Comparison of ENCODE assay signal across 28 mouse cellular contexts in genomic region chr13:33089566-33089965, GRCm38 (mm10). TPM values are rescaled to one million over a fixed set of nuclear protein-coding genes. Genes with fewer than 3 reads are reported as not detected.
DNase-seq lines count a peak whose midpoint lies in the region; ATAC-seq and TF ChIP-seq lines count a peak whose summit lies in the region.
"Had no signal": no experiment of that assay in that cellular context is flagged by ENCODE, and none has a peak within 500 bp of the region (broad histone marks: within the 10 kb centered on the region; RNA-seq: fewer than 3 reads in every experiment).

No protein-coding gene starts in this region.

- H3K4me3 ChIP-seq in heart, embryonic 16.5 days (ENCODE audit: low read length), result no peak overlapping the region
- no peak overlapping the region for H3K4me3 ChIP-seq in heart, adult 2 months
- no peak overlapping the region for H3K4me3 ChIP-seq in stomach, embryonic 15.5 days (replicated peaks)
- H3K4me3 ChIP-seq in stomach, postnatal 0 days (ENCODE audit: low read depth, low read length), result no peak overlapping the region
- H3K4me3 ChIP-seq in bone marrow macrophage, adult 2 months (ENCODE audit: insufficient read depth, low read length), result no peak overlapping the region
- no peak overlapping the region for H3K4me3 ChIP-seq in cerebellum, adult 2 months (replicated peaks; ENCODE audit: insufficient read depth, low read depth, low read length)
- H3K4me3 ChIP-seq in forebrain, embryonic 15.5 days, result no peak overlapping the region
- H3K4me3 ChIP-seq: forebrain, embryonic 12.5 days; intestine, embryonic 15.5 days; limb, embryonic 13.5 days; megakaryocyte, embryonic 14.5 days; midbrain, embryonic 13.5 days had no signal

- 31% methylated on average over 3 of the region's 3 CpGs for WGBS in heart, embryonic 16.5 days
- WGBS in heart, adult 2 months, result 25% methylated on average over 3 of the region's 3 CpGs
- WGBS in stomach, embryonic 15.5 days, result 45% methylated on average over 3 of the region's 3 CpGs
- 42% methylated on average over 3 of the region's 3 CpGs for WGBS in stomach, postnatal 0 days
- WGBS in cerebellum, adult 2 months, result 75% methylated on average over 3 of the region's 3 CpGs
- WGBS in forebrain, embryonic 15.5 days, result 84% methylated on average over 3 of the region's 3 CpGs

- intact Hi-C loops in heart, adult 2 months (cut with DNase I), result no loop called here

- H3K4me2 ChIP-seq in heart, embryonic 16.5 days (ENCODE audit: low read depth, low read length), result no peak overlapping the region
- H3K4me2 ChIP-seq in stomach, embryonic 15.5 days, result no peak overlapping the region
- H3K4me2 ChIP-seq in stomach, postnatal 0 days (replicated peaks; ENCODE audit: low read depth), result no peak overlapping the region
- no peak overlapping the region for H3K4me2 ChIP-seq in forebrain, embryonic 15.5 days (replicated peaks)
- H3K4me2 ChIP-seq: forebrain, embryonic 12.5 days; heart, embryonic 11.5 days; intestine, embryonic 15.5 days; limb, embryonic 13.5 days; liver, embryonic 11.5 days; midbrain, embryonic 13.5 days had no signal

- ATAC-seq in heart, embryonic 16.5 days (replicated peaks; ENCODE audit: extremely low read depth, insufficient read depth, low FRiP score), result 0 out of 2 replicates have a peak, but pooled peaks have one; percentile 41
- peak; percentile 35; the same call in 1 of the 2 replicates for ATAC-seq in stomach, embryonic 15.5 days (ENCODE audit: insufficient read depth, low FRiP score, low read depth)
- no peak for ATAC-seq in stomach, postnatal 0 days (ENCODE audit: low FRiP score, low TSS enrichment)
- no peak for ATAC-seq in forebrain, embryonic 15.5 days (replicated peaks)
- ATAC-seq: hindbrain, postnatal 0 days; intestine, embryonic 15.5 days; midbrain, embryonic 13.5 days had no signal

- H3K27me3 ChIP-seq in heart, embryonic 16.5 days (ENCODE audit: control insufficient read depth, insufficient read depth, low read length), result no peaks in the 10 kb centered on the region
- no peaks in the 10 kb centered on the region for H3K27me3 ChIP-seq in heart, adult 2 months (ENCODE audit: control insufficient read depth, insufficient read depth, low read length)
- H3K27me3 ChIP-seq in stomach, embryonic 15.5 days (replicated peaks), result no peaks in the 10 kb centered on the region
- no peaks in the 10 kb centered on the region for H3K27me3 ChIP-seq in stomach, postnatal 0 days (ENCODE audit: control insufficient read depth, insufficient read depth, low read length)
- no peaks in the 10 kb centered on the region for H3K27me3 ChIP-seq in cerebellum, adult 2 months (ENCODE audit: control insufficient read depth, insufficient read depth, low read length)
- H3K27me3 ChIP-seq in forebrain, embryonic 15.5 days, result no peaks in the 10 kb centered on the region
- H3K27me3 ChIP-seq: forebrain, embryonic 12.5 days; intestine, embryonic 15.5 days; limb, embryonic 13.5 days; midbrain, embryonic 13.5 days had no signal

- no peak for TF ChIP-seq EP300 in heart, adult 2 months (IDR thresholded peaks at IDR 0.05; ENCODE audit: insufficient read depth, low read depth, low read length)
- no peak for TF ChIP-seq EP300 in stomach, postnatal 0 days (optimal IDR thresholded peaks at IDR 0.05)

- peaks cover 10% of the 10 kb centered on the region for H3K4me1 ChIP-seq in heart, embryonic 16.5 days (ENCODE audit: control insufficient read depth, insufficient read depth, low read length)
- H3K4me1 ChIP-seq in heart, adult 2 months (ENCODE audit: control insufficient read depth, insufficient read depth, low read length), result 0 out of 2 replicates have a peak, but pooled peaks cover 1% of the 10 kb centered on the region
- peaks cover 4% of the 10 kb centered on the region; the same call in 1 of the 2 replicates for H3K4me1 ChIP-seq in stomach, embryonic 15.5 days
- no peaks in the 10 kb centered on the region for H3K4me1 ChIP-seq in stomach, postnatal 0 days (replicated peaks; ENCODE audit: control insufficient read depth, insufficient read depth)
- H3K4me1 ChIP-seq in bone marrow macrophage, adult 2 months (ENCODE audit: control insufficient read depth, insufficient read depth, low read length), result peaks cover 46% of the 10 kb centered on the region
- peaks cover 15% of the 10 kb centered on the region for H3K4me1 ChIP-seq in cerebellum, adult 2 months (ENCODE audit: control insufficient read depth, insufficient read depth, low read length)
- peaks cover 15% of the 10 kb centered on the region for H3K4me1 ChIP-seq in forebrain, embryonic 15.5 days
- H3K4me1 ChIP-seq: forebrain, embryonic 12.5 days had no signal

- no peak for TF ChIP-seq POLR2A in heart, adult 2 months (IDR thresholded peaks at IDR 0.05; ENCODE audit: insufficient read depth, low read depth, low read length)
- no peak for TF ChIP-seq POLR2A in bone marrow macrophage, adult 2 months (IDR thresholded peaks at IDR 0.05; ENCODE audit: borderline replicate concordance, low read depth, low read length)
- no peak for TF ChIP-seq POLR2A in cerebellum, adult 2 months (IDR thresholded peaks at IDR 0.05; ENCODE audit: borderline replicate concordance, insufficient read depth, low read length)

- no peak overlapping the region for H3K27ac ChIP-seq in heart, embryonic 16.5 days (ENCODE audit: low read length)
- no peak overlapping the region for H3K27ac ChIP-seq in heart, adult 2 months
- H3K27ac ChIP-seq in stomach, embryonic 15.5 days, result no peak overlapping the region
- no peak overlapping the region for H3K27ac ChIP-seq in stomach, postnatal 0 days (replicated peaks)
- peak overlapping the region; percentile 13; the same call in 1 of the 2 replicates for H3K27ac ChIP-seq in bone marrow macrophage, adult 2 months (ENCODE audit: insufficient read depth, low read depth, low read length)
- H3K27ac ChIP-seq in cerebellum, adult 2 months (ENCODE audit: insufficient read depth, low read length), result no peak overlapping the region
- H3K27ac ChIP-seq in forebrain, embryonic 15.5 days (replicated peaks), result no peak overlapping the region
- H3K27ac ChIP-seq: forebrain, embryonic 12.5 days; hindbrain, postnatal 0 days; intestine, embryonic 15.5 days; limb, embryonic 13.5 days; midbrain, embryonic 13.5 days had no signal

- no peaks in the 10 kb centered on the region for H3K79me2 ChIP-seq in heart, adult 2 months (replicated peaks; ENCODE audit: control insufficient read depth, insufficient read depth, low read length)

- DNase-seq in heart, adult 2 months, result no peak
- no peak for DNase-seq in stomach, postnatal 0 days (ENCODE audit: low spot score)
- DNase-seq in cerebellum, adult 2 months, result no peak
- DNase-seq: adrenal gland, postnatal 14 days; B cell, adult 2 months; cerebellum, adult 11-12 months; cerebellum, postnatal 14 days; gastrocnemius, postnatal 25 days; heart, adult 11 months; heart, postnatal 10 days; kidney, adult 2 months; kidney, postnatal 10 days; lung, postnatal 4 days; thymus, postnatal 14 days had no signal

- H3K9me3 ChIP-seq in heart, embryonic 16.5 days (replicated peaks; ENCODE audit: control insufficient read depth, low read length), result no peaks in the 10 kb centered on the region
- no peaks in the 10 kb centered on the region for H3K9me3 ChIP-seq in stomach, embryonic 15.5 days
- no peaks in the 10 kb centered on the region for H3K9me3 ChIP-seq in stomach, postnatal 0 days (ENCODE audit: control insufficient read depth, low read length)
- no peaks in the 10 kb centered on the region for H3K9me3 ChIP-seq in forebrain, embryonic 15.5 days
- H3K9me3 ChIP-seq: intestine, embryonic 15.5 days; limb, embryonic 13.5 days; megakaryocyte, embryonic 14.5 days; midbrain, embryonic 13.5 days had no signal

- no peak overlapping the region for H3K9ac ChIP-seq in heart, embryonic 16.5 days (ENCODE audit: low read length)
- no peak overlapping the region for H3K9ac ChIP-seq in heart, adult 2 months (ENCODE audit: low read depth, low read length)
- H3K9ac ChIP-seq in stomach, embryonic 15.5 days, result no peak overlapping the region
- H3K9ac ChIP-seq in stomach, postnatal 0 days (ENCODE audit: low read length), result no peak overlapping the region
- H3K9ac ChIP-seq in forebrain, embryonic 15.5 days (replicated peaks), result no peak overlapping the region
- H3K9ac ChIP-seq: forebrain, embryonic 12.5 days; intestine, embryonic 15.5 days; limb, embryonic 13.5 days; midbrain, embryonic 13.5 days had no signal

- H3K36me3 ChIP-seq in heart, embryonic 16.5 days (ENCODE audit: control insufficient read depth, insufficient read depth), result no peaks in the 10 kb centered on the region
- H3K36me3 ChIP-seq in heart, adult 2 months (ENCODE audit: control insufficient read depth, insufficient read depth, low read length), result no peaks in the 10 kb centered on the region
- no peaks in the 10 kb centered on the region for H3K36me3 ChIP-seq in stomach, embryonic 15.5 days
- no peaks in the 10 kb centered on the region for H3K36me3 ChIP-seq in stomach, postnatal 0 days (ENCODE audit: control insufficient read depth, insufficient read depth, low read length)
- no peaks in the 10 kb centered on the region for H3K36me3 ChIP-seq in forebrain, embryonic 15.5 days
- H3K36me3 ChIP-seq: forebrain, embryonic 12.5 days; G1E; intestine, embryonic 15.5 days; limb, embryonic 13.5 days; midbrain, embryonic 13.5 days had no signal

- no peak for TF ChIP-seq CTCF in heart, adult 2 months (IDR thresholded peaks at IDR 0.05)
- no peak for TF ChIP-seq CTCF in stomach, postnatal 0 days (IDR thresholded peaks at IDR 0.05; ENCODE audit: low read depth)
- no peak for TF ChIP-seq CTCF in bone marrow macrophage, adult 2 months (IDR thresholded peaks at IDR 0.05; ENCODE audit: low read depth, low read length)
- no peak for TF ChIP-seq CTCF in cerebellum, adult 2 months (IDR thresholded peaks at IDR 0.05; ENCODE audit: borderline replicate concordance, insufficient read depth, low read depth, low read length)

RNA-seq across cellular contexts. Expression of gene Serpinb1b, which starts 11.2 kb away (rescaled TPM):
- 0.09 and 0.21 TPM in 2 replicates for polyA plus RNA-seq in heart, embryonic 16.5 days (2015; fragmentation: Nextera tagmentation; extraction: Ambion mirVana)
- total RNA-seq in heart, adult 2 months (2021), result not detected
- not detected in 2 replicates for polyA plus RNA-seq in heart, adult 2 months (2012; rRNA removed)
- polyA plus RNA-seq in stomach, embryonic 15.5 days (2015; fragmentation: Nextera tagmentation; extraction: Ambion mirVana), result 0.37 and 0.86 TPM in 2 replicates
- 1.3 and 2.0 TPM in 2 replicates for polyA plus RNA-seq in stomach, postnatal 0 days (2015; fragmentation: Nextera tagmentation; extraction: Ambion mirVana)
- polyA plus RNA-seq in bone marrow macrophage, adult 2 months (2012; ENCODE audit: insufficient read depth, insufficient read length, missing spikeins), result 0.60 TPM in 1 of 2 replicates, not detected in the other
- 9.1 and 10.3 TPM in 2 replicates for polyA plus RNA-seq in cerebellum, adult 2 months (2012; rRNA removed)
- 3.1 and 4.9 TPM in 2 replicates for polyA plus RNA-seq in forebrain, embryonic 15.5 days (2015; fragmentation: Nextera tagmentation; extraction: Ambion mirVana)
- total RNA-seq: G1E; gastrocnemius, postnatal 25 days; heart, postnatal 10 days had no signal
- polyA plus RNA-seq: G1E; heart, embryonic 11.5 days; kidney, adult 2 months; liver, embryonic 11.5 days; liver, embryonic 16.5 days had no signal

Comparison
In these comparisons a context has a peak if more than half of its experiments do, and no peak if none do; other contexts are left out.
1. ATAC-seq: peak in heart, embryonic 16.5 days (single experiment) and stomach, embryonic 15.5 days (single experiment); none in stomach, postnatal 0 days (single experiment) and forebrain, embryonic 15.5 days (single experiment).